Mouse (Mus musculus) liver, embryonic 12.5 days (tissue): ENCODE measurements around the gene Eva1b. TPM values are rescaled to one million over a fixed set of nuclear protein-coding genes. Genes with fewer than 3 reads are reported as not detected.

Experiments
- ATAC-seq: fragments of 200-750 bp; cut with Nextera tagmentation; 2 replicates; pipeline ENCODE4 v1.8.0; 2017; ENCODE audit warnings: moderate number of reproducible peaks, mild to moderate bottlenecking, moderate library complexity
- H3K27ac ChIP-seq: fragments of 300-500 bp; sonication (generic); 2 replicates; pipeline ENCODE4 v1.5.1; 2016; ENCODE audit warnings: mild to moderate bottlenecking
- H3K27me3 ChIP-seq: fragments of 300-500 bp; sonication (generic); replicated peaks from 2 replicates; pipeline ENCODE4 v1.6.1; 2016; ENCODE audit warnings: mild to moderate bottlenecking, moderate library complexity
- H3K36me3 ChIP-seq: fragments of 300-500 bp; sonication (generic); 2 replicates; pipeline ENCODE4 v1.6.1; 2016; ENCODE audit warnings: mild to moderate bottlenecking, moderate library complexity
- H3K4me1 ChIP-seq: fragments of 300-500 bp; sonication (generic); 2 replicates; pipeline ENCODE4 v1.6.1; 2016
- H3K4me2 ChIP-seq: fragments of 300-500 bp; sonication (generic); 2 replicates; pipeline ENCODE4 v1.6.1; 2016; ENCODE audit warnings: mild to moderate bottlenecking, moderate library complexity
- H3K4me3 ChIP-seq: fragments of 300-500 bp; sonication (generic); 2 replicates; pipeline ENCODE4 v1.5.1; 2016; ENCODE audit warnings: mild to moderate bottlenecking, moderate library complexity
- H3K9ac ChIP-seq: fragments of 300-500 bp; sonication (generic); 2 replicates; pipeline ENCODE4 v1.6.1; 2016; ENCODE audit warnings: mild to moderate bottlenecking, moderate library complexity
- H3K9me3 ChIP-seq: fragments of 300-500 bp; sonication (generic); replicated peaks from 2 replicates; pipeline ENCODE4 v1.6.1; 2016; ENCODE audit warnings: mild to moderate bottlenecking, moderate library complexity
- WGBS: fragments of 180-500 bp; shearing (Covaris S2); methylation state at CpG from one replicate; pipeline ENCODE4 v1.1.7; 2016; ENCODE audit not compliant: insufficient replicate concordance; 5-methylcytosine and 5-hydroxymethylcytosine counted together
- polyA plus RNA-seq: library from polyadenylated mRNA; unstranded; fragments of >200 nt; fragmentation: Nextera tagmentation; extraction: Ambion mirVana; gene quantifications from 2 replicates; pipeline ENCODE4 v1.2.1, GENCODE M21; 2016

Eva1b gene
- polyA plus RNA-seq: 19.3 and 19.5 TPM in 2 replicates

GRCm38 (mm10) chr4:126147533-126148160 lies at the start of gene Eva1b:
Eva1b (plus strand) TSS chr4:126147744.
- Histone ChIP-seq H3K4me1 (peaks cover 48% of the 10 kb centered on the region), H3K9ac (peak within 1 kb of the TSS; percentile 61), H3K9me3 (no peaks in the 10 kb centered on the region), H3K36me3 (no peaks in the 10 kb centered on the region; the same call in 1 of the 2 replicates), H3K27me3 (peaks cover 69% of the 10 kb centered on the region), H3K4me2 (peak within 1 kb of the TSS; percentile 70), H3K27ac (peak within 1 kb of the TSS; percentile 77), H3K4me3 (peak within 1 kb of the TSS; percentile 59)
- peak; percentile 62 for ATAC-seq
- 15% methylated on average over 24 of the region's 24 CpGs for WGBS

- Histone ChIP-seq H3K9me3 (no peaks in the 10 kb centered on the region), H3K9ac (peak overlapping the region; percentile 43), H3K27me3 (no peaks in the 10 kb centered on the region), H3K36me3 (peaks cover 13% of the 10 kb centered on the region), H3K4me3 (peak overlapping the region; percentile 4; the same call in 1 of the 2 replicates), H3K27ac (peak overlapping the region; percentile 99), H3K4me1 (peaks cover 68% of the 10 kb centered on the region), H3K4me2 (peak overlapping the region; percentile 57)
- 0 out of 2 replicates have a peak, but pooled peaks have one; percentile 27 for ATAC-seq
- WGBS: 57% methylated on average over 3 of the region's 3 CpGs
These were observed 48.2 kb upstream of the Eva1b start for GRCm38 (mm10) chr4:126099365-126099764.

GRCm38 (mm10) chr4:126100764-126101163 lies 46.8 kb upstream of the Eva1b start:
- Histone ChIP-seq H3K9me3 (no peaks in the 10 kb centered on the region), H3K4me1 (peaks cover 82% of the 10 kb centered on the region), H3K9ac (no peak overlapping the region), H3K36me3 (peaks cover 13% of the 10 kb centered on the region), H3K27ac (peak overlapping the region; percentile 99), H3K4me3 (no peak overlapping the region), H3K4me2 (no peak overlapping the region), H3K27me3 (no peaks in the 10 kb centered on the region)
- no peak for ATAC-seq
- WGBS: 78% methylated on average over 3 of the region's 3 CpGs

- Histone ChIP-seq H3K27me3 (no peaks in the 10 kb centered on the region), H3K9me3 (no peaks in the 10 kb centered on the region), H3K4me2 (peak overlapping the region; percentile 98), H3K9ac (peak overlapping the region; percentile 74), H3K4me3 (peak overlapping the region; percentile 96), H3K36me3 (peaks cover 13% of the 10 kb centered on the region), H3K27ac (peak overlapping the region; percentile 99), H3K4me1 (peaks cover 89% of the 10 kb centered on the region)
- peak; percentile 56 for ATAC-seq
- 39% methylated on average over 7 of the region's 7 CpGs for WGBS
These were observed 45.3 kb upstream of the Eva1b start for GRCm38 (mm10) chr4:126102061-126102841.

- Histone ChIP-seq H3K9ac (peak overlapping the region; percentile 74), H3K27ac (peak overlapping the region; percentile 99), H3K27me3 (no peaks in the 10 kb centered on the region), H3K4me1 (peaks cover 89% of the 10 kb centered on the region), H3K36me3 (peaks cover 9% of the 10 kb centered on the region), H3K4me3 (peak overlapping the region; percentile 96), H3K4me2 (peak overlapping the region; percentile 98), H3K9me3 (no peaks in the 10 kb centered on the region)
- ATAC-seq: peak; percentile 84
- WGBS: 1% methylated on average over 15 of the region's 15 CpGs
These were observed 44.4 kb upstream of the Eva1b start for GRCm38 (mm10) chr4:126103057-126103581.

- peak; percentile 88 for ATAC-seq
- Histone ChIP-seq H3K4me1 (peaks cover 89% of the 10 kb centered on the region), H3K27ac (peak within 1 kb of the TSS; percentile 99), H3K27me3 (no peaks in the 10 kb centered on the region), H3K9ac (peak within 1 kb of the TSS; percentile 93), H3K36me3 (peaks cover 4% of the 10 kb centered on the region; the same call in 1 of the 2 replicates), H3K4me2 (peak within 1 kb of the TSS; percentile 98), H3K4me3 (peak within 1 kb of the TSS; percentile 96), H3K9me3 (no peaks in the 10 kb centered on the region)
- WGBS: under 1% methylated on average over 34 of the region's 34 CpGs
These were observed 43.9 kb upstream of the Eva1b start, which contains the start of gene Stk40 for GRCm38 (mm10) chr4:126103590-126104068. Stk40 (plus strand) TSS chr4:126103957.

- peak overlapping the region; percentile 99 for H3K27ac ChIP-seq
- no peaks in the 10 kb centered on the region for H3K36me3 ChIP-seq
- peak overlapping the region; percentile 98 for H3K4me2 ChIP-seq
- H3K4me3 ChIP-seq: peak overlapping the region; percentile 96
- no peak for ATAC-seq
- under 1% methylated on average over 32 of the region's 34 CpGs for WGBS
- no peaks in the 10 kb centered on the region for H3K9me3 ChIP-seq
- no peaks in the 10 kb centered on the region for H3K27me3 ChIP-seq
- H3K9ac ChIP-seq: peak overlapping the region; percentile 93
- peaks cover 88% of the 10 kb centered on the region for H3K4me1 ChIP-seq
These were observed 43.1 kb upstream of the Eva1b start for GRCm38 (mm10) chr4:126104261-126105075.

GRCm38 (mm10) chr4:126105131-126105783 lies 42.3 kb upstream of the Eva1b start:
- Histone ChIP-seq H3K36me3 (no peaks in the 10 kb centered on the region), H3K4me2 (peak overlapping the region; percentile 98), H3K4me1 (peaks cover 88% of the 10 kb centered on the region), H3K9ac (peak overlapping the region; percentile 93; the same call in 1 of the 2 replicates), H3K27me3 (no peaks in the 10 kb centered on the region), H3K9me3 (no peaks in the 10 kb centered on the region), H3K27ac (no peak overlapping the region; the same call in 1 of the 2 replicates), H3K4me3 (peak overlapping the region; percentile 96)
- ATAC-seq: no peak
- 69% methylated on average over 7 of the region's 7 CpGs for WGBS

DNA sequence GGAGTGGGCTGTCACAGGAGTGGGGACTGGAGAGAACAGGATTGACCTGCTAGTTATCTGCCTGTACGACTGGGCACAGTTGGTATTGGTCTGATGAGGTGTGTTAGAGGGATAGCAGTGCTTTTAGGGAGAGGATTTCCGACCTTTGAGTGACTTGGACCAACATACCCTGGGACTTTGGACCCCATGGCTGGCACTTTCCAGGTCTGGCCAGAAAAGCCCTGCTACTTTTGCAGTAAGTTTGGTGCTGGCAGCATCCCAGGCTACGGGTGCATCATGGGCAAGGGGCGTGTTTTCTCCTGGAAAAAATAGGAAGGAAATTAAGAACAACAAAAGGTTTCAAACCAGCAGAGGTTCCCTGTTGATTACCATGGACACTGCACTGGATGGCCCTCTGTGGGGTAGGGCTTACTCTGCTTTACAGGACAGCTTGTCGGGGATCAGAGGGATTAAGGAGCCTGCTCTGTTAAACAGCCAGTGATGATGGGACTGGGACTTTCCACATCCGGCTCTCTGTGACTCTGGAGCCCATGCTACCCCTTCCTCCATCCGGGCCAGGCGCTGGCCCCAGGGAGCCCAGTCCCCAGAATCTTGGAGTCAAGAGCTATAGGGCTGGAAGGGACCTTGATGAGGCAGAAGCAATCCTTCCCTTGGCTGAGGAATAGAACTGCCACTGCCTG lies 39.3 kb upstream of the Eva1b start:
- no peak overlapping the region for H3K9ac ChIP-seq
- no peaks in the 10 kb centered on the region for H3K9me3 ChIP-seq
- H3K4me3 ChIP-seq: no peak overlapping the region
- WGBS: 59% methylated on average over 8 of the region's 8 CpGs
- ATAC-seq: no peak
- H3K36me3 ChIP-seq: no peaks in the 10 kb centered on the region
- no peak overlapping the region for H3K4me2 ChIP-seq
- peaks cover 77% of the 10 kb centered on the region for H3K4me1 ChIP-seq
- no peaks in the 10 kb centered on the region for H3K27me3 ChIP-seq
- H3K27ac ChIP-seq: no peak overlapping the region

DNA sequence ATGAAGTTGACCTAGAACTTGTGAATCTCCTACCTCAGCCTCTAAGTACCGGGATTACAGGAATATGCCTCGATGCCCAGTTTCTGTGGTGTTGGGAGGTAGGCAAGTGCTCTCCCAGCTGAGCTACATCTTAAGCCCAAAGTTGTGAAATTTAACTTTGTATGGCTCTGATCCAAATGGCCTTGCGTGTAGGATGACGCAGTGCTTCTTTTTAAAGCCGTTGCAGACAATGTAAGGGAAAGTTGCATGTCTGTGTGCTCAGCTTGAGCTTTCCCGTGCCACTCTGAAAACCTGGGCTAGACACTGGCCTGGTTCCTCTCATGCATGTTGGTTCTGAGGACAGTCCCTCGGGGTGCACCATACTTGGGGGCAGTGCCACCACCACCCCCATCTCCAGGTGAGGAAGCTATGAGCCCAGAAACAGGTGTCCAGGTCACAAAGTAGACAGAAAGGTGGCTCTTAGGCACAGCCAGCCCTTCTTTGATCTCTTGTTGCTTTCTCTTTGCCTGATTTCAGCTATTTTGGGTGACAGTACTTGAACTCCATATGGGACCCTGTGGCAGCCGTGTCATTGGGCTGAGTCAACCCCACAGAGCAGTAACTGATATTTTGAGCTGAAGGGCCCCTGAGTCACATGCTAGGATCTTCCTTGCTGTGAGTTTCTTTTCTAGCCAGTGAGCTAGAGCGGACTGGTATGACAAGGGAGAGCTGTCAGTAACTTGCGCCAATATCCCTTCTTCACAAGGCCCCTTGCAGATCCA lies 37.8 kb upstream of the Eva1b start:
- ATAC-seq: no peak
- Histone ChIP-seq H3K9ac (peak overlapping the region; percentile 29; the same call in 1 of the 2 replicates), H3K4me3 (no peak overlapping the region), H3K4me2 (peak overlapping the region; percentile 34), H3K9me3 (no peaks in the 10 kb centered on the region), H3K36me3 (no peaks in the 10 kb centered on the region), H3K4me1 (peaks cover 83% of the 10 kb centered on the region), H3K27ac (peak overlapping the region; percentile 72; the same call in 1 of the 2 replicates), H3K27me3 (no peaks in the 10 kb centered on the region)
- WGBS: 64% methylated on average over 10 of the region's 10 CpGs
